Mouse (Mus musculus) left cerebral cortex, adult 9 months (tissue): ENCODE data around the gene Ccdc40.
A peak's percentile ranks its signal among the peaks of the same experiment; 100 is the strongest.
"Not testable (repeated sequence)": the region's sequence is repeated elsewhere in the genome, so short reads cannot be mapped to it uniquely, and the experiment has no call there.

Source experiments
- DNase-seq, 2 experiments: peaks; one replicate each; pipeline ENCODE4 v3.0.0; 2022; ENCODE audit warnings: low spot score in 2 of 2

The Ccdc40 gene

DNA sequence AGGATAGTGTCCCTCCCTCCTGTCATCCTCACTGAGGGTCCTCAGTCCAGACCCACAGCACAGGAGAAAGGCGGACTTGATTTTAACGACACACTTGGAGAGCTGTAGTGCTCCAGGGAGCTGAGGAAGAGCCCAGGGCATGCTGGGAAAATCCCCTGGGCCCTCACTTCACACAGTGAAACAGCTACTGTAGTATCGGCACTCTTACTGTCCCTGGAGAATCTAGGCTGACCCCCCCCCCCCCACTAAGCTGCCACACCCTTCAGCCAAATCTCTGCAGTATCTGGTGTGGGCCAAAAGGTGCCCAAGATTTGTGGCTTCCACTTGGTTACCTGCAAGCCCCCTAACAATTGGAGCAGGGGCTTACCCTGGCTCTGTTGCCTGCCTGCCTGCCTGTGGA is 8.6 kb downstream of the Ccdc40 start:
- DNase-seq, result no peak

DNA sequence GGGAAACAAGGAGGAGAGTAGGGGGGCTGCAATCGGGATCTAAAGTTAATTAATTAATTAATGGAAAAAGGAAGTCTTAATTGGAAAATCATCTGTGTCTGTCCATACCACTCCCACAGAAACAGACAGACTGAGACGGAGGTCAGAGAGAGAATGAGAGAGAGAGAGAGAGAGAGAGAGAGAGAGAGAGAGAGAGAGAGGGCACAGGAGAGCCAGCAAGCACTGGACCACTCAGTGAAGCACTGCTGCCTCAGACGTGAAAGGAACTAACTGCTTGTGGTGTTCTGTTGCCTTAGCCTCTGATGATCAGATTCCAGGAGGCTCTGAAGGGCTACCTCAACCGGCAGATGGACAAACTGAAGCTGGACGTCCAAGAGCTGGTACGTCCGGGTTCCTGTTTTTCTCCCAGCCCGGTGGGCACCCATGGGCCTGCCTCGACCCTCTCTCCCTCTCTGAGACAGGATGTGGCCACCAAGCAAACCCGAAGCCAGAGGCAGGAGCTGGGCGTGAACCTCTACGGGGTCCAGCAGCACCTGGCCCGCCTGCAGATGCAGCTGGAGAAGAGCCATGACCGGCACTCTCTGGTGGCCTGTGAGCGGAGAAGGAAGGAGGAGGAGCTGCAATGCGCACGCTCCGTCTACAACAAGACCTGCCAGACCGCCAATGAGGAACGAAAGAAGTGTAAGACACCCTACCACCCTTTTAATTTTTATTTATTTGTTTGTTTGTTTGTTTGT is 9.4 kb downstream of the Ccdc40 start:
- no peak for DNase-seq

DNA sequence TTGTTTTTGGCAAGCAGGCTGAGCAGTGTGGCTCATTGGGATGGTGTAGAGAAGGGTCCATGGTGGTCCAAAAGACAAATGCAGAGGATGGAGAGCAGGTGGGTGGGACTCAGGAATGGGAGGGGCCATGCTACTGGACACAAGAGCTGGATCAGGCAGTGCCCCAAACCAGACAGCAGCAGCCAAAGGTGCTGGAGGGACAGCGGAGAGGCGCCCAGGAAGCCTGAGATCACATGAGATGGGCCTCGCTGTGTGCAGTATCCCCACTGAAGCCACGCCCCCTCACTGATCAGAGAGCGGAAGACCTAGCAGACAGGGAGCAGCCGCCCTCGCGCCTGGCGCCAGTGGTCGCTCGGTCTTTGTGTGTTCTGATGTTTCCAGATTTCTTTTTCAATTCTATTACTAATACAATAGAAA is 9.9 kb downstream of the Ccdc40 start:
- DNase-seq, result no peak

DNA sequence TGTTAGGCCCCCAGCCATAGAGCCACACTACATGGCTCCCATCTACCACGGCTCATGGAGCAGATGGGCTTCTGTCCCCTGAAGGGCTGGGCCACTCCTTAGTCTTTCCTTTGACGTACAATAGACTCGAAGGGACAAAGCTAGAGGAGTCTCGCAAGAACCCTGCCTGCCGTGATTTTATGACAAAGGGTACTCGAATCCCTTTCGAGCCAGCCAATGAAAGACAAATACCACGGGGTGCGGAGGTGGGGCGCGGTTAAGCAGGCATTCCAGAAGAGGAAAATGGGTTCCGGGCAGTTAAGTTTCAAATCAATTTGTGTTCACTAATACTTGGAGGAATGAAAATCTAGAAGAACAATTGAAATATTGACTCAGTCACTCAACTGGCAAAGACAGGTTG is 11.1 kb downstream of the Ccdc40 start:
- DNase-seq, result no peak

DNA sequence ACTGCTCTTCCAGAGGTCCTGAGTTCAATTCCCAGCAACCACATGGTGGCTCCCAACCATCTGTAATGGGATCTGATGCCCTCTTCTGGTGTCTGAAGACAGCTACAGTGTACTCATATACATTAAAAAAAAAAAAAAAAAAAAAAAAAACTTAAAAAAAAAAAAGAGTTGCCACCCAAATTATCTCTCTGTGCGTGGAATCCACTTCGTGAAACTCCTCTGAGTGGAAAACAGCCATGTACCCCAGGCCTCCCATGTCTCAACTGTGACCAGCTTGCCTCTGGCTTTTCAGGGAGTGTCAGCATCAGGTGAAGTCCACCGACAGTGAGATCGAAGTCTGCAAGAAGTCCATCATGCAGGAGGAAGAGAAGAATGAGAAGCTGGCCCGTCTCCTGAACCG is 17.2 kb downstream of the Ccdc40 start:
- DNase-seq, result not testable (repeated sequence)

DNA sequence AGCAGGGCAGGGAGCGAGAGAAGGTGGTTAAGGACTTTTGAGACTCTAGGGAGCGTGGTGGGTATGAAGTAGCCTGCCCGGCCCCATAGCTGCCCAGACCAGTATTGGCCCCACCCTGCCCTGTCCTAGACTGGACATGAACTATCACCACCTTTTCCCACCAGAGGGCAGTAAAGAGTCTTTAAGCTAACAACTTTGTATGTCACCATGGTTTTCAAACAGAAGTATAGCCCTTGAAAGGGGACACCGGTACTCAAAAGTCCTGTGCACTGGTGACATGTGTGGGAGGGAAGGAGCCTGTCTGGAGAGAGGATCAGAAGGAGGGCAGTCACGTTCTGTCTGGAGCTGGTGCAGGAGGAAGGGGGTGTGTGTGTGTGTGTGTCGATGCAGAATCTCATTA is 20.6 kb downstream of the Ccdc40 start:
- DNase-seq, result peak in 1 of 2 experiments; percentile 70

DNA sequence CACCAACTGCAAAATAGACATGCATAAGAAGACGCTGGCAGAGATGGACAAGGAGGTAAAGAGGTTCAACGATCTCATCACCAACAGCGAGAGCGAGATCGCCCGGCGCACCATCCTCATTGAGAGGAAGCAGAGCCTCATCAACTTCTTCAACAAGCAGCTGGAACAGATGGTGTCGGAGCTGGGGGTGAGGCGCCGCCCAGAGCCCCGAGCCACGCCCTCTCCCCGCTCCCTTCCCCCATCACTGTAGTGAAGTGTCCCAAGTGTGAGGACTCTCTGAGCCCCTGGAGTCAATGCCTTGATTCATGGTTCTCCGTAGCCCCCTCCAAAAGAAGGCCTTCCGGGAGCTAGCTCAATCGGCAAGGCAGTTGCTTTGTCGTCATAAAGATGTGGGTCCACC is 22.6 kb downstream of the Ccdc40 start:
- DNase-seq, result no peak

DNA sequence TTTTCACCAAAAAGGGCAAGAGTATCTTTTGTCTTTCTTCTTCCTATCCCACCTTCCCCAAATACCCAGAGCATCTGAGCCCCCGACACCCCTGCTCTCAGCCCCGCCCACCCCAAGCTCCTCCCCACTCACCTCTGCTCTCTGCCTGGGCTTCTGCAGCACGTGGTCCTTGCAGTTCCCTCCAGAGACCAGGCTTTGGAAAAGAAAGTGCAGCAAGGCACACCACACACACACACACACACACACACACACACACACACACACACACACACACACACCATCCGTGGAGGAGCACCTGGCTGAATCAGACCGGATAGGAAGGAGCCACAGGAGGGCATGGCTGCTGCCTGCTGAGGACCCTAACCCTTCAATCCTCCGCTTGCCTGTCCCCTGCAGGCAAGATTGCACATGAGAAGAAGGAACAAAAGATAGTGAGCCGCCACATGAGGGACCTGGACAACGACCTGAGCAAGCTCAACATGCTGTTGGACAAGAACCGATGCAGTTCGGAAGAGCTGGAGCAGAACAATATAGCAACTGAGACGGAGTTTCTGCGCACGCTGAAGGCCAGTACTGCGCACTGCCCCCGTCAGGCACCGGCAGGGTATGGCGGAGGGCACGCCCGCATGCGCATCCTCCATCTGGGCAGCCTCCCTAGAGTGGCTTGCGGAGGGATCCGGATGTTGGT is 24.6 kb downstream of the Ccdc40 start:
- no peak for DNase-seq

DNA sequence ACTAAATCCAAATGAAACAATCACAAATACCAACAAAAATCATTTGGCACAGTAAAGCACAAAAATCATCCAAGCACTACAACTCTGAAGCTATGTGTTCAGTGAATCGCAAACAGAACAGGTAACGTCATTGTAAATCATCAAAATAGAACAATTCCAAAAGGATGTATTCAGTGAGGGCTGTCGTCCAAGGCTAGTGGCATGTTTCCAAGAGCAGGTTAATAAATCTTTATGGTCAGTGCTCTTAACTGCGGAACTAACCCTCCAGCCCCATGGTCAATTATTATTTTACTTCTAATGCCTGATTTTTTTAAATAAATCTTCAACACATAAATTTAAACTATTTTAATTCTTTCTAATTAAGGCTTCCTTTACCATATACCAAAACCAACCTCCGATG is 28.2 kb downstream of the Ccdc40 start:
- DNase-seq, result not testable (repeated sequence)

DNA sequence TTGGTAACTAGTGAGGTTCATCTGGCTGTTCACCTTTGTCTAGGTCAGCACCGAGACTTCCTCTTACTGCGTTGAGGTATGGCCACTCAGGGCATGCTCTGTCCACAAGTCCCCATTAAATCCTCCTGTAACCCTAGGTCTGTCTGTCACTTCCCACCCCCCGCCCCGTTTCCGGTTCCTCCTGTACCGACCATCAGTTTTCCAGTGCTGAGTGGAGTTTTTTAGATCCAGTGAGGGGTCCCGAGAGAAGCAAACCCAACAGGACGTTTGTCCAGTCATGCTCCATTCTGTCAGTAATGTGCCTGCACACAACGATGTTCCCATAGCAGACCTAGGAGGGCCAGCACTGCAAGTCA is 29.8 kb downstream of the Ccdc40 start:
- no peak for DNase-seq

DNA sequence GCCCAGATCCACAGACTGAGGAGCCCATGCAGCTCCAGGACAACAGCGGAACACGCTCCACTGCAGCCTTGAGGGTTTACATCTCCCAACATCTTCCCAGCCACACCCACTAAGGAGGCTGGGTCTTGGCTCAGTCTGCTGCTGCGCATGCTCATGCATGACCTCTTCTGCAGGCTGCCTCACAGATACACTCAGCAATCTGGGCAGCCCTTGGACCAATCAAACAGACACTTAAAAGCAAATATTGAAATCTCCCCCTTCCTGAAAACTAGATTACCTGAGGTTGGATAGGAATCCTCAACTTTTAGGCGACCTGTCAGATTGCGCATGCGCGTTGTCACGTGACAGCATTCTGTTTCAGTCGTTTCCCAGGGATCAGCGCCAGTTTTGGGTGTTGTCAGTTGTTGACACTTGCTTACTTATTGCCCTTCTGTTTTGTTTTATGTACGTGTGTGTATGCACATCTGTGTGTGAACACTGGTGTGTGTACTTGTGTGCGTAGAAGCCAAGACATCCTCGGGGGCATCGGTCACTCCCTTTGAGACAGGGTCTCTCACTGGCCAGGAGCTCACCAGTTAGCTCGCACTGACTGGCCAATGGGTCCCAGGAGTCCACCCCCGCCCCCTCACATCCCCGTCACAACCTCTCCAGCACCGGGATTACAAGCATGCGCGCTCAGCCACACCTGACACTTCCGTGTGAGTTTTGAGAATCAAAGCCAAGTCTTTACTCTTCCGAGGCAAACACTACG is 30.4 kb downstream of the Ccdc40 start:
- peak in 1 of 2 experiments; percentile 71 for DNase-seq

DNA sequence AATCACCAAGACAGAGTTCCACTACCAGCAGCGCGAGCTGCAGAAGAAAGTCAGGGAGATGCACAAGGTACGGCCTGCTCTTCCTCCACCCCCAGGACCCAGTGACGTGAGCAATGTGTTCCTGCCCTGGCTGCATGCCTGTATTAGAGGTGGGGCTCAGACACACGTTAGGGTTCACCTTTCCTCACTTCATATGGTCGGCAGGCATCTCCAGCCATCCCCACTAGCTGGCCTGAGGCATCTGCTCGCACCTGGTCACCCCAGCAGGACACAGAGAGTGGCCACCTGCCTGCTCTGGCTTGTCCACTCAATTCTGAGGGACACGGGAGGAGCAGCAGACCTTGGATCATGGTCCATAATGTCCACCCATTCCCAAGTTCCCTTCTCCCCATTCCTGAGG is 31.6 kb downstream of the Ccdc40 start:
- DNase-seq, result no peak

DNA sequence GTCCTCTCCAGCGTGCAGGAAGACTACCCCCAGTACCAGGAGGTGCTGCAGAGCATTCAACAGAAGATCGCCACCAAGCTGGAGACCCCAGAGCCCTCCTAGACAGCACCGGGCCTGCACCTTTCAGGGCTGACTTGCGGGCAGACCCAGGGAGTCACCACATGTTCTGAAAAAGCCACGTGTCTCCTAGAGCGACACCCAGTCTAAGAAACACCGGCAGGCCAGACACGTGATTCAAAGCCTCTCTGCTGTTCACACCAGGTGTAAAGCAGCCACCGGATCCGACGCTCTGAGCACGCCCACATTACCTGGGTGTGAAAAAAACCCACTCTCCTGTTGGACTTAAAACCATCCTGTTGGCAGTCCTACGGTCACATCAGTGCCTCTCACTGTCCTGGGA is 36.0 kb downstream of the Ccdc40 start:
- DNase-seq, result no peak

DNA sequence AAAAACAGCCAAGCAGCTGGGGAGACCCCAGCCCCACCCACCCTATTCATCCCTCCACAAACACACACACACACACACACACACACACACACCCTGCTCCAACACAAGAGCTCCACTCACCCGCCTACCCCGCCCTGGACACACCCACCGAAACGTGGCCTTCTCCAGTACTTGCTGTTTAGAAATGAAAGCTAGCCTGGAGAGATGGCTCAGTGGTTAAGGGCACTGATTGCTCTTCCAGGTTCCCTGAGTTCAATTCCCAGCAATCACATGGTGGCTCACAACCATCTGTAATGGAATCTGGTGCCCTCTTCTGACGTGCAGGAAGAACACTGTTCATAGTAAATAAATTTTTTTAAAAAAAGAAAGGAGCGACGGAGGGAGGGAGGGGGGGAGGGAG is 37.4 kb downstream of the Ccdc40 start:
- DNase-seq, result no peak

DNA sequence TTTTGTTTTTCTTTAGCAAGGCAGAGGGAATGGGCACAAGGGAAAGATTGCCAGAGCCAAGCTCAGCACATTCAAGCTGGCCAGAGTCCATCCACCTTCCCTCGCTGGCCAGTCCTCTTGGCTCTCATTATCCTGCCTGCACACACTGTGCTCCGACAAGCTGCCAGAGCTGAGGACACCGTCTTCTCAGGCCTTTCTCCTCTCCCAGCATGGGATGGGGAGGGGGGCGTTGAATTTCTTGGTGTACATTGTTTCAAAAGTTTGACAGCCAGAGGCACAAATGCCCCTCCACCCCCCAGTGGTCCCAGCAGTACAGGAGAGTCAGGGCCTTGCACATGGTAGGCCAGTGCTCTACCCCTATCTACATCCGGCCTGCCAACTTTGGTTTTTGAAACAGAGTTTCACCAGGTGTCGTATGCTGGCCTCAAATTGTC is 38.9 kb downstream of the Ccdc40 start:
- DNase-seq, result no peak

DNA sequence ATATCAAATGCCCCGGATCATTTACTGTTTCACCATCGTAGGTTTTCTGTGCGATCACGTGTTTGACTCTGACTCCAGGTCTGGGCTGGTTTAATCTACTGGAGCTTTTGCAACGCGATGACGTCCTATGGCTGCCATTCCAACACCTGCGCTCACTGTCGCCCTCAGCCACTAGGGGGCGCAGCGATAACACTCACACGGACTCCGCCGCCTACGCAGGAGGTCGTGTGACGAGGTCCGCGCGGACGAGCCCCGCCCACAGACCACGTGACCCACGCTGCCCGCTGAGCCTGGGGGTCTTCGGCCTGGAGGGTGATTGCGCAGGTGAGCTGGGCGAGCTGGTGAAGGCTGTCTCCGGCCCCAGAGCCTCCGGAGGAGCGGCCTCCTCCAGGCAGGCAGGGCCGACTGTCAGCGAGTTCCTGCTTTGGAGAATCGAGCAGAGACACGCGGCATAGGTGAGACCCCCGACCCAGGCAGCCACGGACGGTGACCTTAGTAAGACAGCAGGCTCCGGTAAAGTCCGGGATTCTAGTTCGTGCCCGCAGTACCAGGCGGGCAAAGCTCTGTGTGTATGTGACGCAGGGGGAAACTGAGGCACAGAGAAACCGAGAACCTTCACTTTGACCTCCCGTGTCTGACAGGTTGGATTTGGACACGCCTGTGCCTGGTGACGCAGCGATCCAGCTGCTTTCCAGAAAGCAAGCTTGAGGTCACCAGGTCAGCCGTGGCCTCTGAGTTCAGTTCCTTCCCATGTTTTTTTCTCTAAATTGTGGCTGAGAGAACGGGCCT is 39.6 kb downstream of the Ccdc40 start, which contains the start of gene Gaa:
Gene Gaa, plus strand, starts transcription at position 120 of the 789 bp plus-strand sequence.
- peak; percentile 88 to 98 for DNase-seq

DNA sequence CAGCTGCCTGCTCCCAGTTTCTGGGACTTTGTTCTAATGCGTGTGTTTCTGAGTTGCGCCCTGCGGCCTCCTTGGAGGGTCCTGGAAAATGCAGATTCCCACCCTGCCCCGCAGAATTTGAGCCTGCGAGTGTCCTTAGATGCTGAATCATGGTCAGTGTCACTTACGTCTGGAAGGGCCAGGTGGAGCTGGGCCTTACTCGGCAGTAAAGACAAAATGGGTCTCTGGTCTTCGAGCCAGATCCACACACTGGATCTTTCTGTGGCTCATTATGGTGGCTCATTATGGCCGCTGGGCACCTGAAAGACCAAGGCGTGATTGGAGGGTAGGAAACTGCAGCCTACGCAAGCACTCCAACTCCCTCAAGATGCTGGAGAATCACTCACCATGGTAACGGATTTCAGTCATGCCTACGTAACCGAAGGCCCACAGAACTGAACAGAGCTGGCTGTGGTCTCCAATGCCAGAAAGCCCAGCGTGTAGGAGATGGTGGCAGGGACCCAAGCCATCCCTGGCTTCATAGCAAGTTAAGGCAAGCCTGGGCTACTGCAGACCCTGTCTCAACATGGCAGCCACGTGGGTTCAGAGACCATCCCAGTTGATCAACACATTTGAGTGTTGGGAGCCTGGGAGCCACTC is 40.3 kb downstream of the Ccdc40 start:
- peak in 1 of 2 experiments; percentile 80 for DNase-seq

DNA sequence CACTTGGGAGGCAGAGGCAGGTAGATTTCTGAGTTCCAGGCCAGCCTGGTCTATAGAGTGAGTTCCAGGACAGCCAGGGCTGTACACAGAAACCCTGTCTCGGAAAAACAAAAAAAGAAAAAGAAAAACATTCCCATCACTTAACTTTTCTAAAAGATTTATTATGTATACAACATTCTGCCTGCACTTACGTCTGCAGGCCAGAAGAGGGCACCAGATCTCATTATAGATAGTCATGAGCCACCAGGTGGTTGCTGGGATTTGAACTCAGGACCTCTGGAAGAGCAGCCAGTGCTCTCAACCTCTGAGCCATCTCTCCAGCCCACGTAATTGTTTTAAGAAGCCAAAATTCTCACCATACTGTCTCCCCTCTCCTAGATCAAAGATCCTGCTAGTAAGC is 44.1 kb downstream of the Ccdc40 start:
- not testable (repeated sequence) for DNase-seq

DNA sequence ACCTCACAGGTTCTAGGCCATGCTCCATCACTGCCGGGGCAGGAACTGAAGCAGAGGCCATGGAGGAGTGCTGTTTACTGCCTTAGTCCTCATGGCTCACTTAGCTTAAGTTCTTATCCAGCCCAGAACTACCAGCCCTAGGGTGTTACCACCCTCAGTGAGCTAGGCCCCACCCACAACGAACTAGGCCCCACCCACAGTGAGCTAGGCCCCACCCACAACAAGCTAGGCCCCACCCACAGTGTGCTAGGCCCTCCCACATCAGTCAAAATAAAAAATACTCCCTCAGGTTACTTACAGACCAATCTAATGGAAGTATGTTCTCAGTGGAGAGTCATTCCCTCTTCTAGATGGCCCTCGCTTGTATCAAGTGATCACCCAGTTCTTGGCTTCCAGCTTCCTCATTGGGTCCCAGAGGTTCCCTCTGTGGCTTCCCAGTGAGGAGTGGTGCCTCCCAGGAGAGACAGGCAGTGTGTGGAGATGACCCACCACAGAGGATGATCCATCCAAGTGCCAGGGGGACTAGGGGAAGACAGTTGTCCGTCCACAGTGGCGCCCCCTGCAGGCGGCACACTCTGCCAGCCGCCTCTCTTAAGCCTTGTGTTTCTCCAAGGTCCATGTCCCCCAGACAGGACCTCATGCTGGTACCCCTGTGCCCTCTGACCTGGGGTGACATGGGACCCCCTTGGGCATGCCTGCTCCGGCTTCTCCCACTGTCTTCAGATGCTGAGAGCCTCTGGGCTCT is 45.0 kb downstream of the Ccdc40 start:
- no peak for DNase-seq

DNA sequence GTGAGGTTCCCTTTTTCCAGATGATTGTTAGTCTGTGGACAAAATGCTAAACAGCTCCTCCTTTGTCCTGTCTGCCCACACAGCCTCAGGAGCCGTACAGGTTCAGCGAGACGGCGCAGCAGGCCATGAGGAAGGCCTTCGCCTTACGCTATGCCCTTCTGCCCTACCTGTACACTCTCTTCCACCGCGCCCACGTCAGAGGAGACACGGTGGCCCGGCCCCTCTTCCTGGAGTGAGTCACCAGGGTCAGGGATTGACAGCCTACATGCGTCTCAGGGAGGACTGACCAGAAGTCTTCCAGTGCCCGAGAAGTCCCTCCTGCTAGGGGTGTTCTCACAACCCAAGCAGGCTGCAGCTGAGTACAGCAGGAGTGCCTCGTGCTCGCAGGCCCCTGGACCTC is 52.7 kb downstream of the Ccdc40 start:
- DNase-seq, result no peak
